Mouse (Mus musculus) NIH3T3 (cell line): ENCODE data around the gene Prdm16.

Experiments
- DNase-seq: peaks from one replicate; pipeline ENCODE4 v3.0.0-alpha.2; 2012; ENCODE audit warnings: low read depth

Gene Prdm16

DNA sequence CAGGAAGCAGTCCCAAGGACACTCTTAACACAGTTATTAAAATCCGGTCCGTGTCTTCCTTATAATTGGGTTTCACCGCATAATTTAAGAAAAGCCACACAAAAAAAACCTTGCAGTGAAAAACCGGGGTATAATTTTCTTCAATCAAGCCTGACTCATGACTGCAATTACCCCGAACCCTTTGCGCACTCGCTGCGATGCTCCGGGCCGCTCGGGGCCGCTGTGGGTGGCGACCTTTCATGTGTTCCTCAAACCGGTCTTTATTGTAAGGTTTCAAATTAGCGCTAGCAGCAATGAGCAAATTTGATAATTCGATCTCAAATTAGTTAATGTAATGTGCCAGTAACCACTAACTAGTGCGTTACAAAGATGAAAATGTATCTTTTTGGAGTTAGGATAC, 215.9 kb downstream of the Prdm16 start:
- no peak for DNase-seq

DNA sequence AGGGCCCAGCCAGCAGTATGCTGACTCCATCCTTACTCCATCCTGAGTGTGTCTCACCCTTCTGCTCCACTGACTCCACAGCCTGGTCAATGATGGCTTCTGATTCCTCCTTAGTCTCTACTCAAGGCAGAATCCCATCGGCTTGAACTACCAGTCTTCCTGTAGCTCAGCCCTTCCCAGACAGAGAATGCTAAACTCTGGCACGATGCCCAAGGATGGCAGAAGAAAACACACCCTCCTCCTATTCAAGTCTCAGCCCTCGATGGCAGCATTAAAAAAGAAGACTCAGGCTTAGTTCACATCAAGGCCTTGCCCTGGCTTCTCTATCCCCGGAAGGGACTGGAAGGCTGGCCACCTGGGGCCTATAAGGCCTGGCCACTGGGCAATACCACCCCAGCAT, 216.9 kb downstream of the Prdm16 start:
- no peak for DNase-seq

DNA sequence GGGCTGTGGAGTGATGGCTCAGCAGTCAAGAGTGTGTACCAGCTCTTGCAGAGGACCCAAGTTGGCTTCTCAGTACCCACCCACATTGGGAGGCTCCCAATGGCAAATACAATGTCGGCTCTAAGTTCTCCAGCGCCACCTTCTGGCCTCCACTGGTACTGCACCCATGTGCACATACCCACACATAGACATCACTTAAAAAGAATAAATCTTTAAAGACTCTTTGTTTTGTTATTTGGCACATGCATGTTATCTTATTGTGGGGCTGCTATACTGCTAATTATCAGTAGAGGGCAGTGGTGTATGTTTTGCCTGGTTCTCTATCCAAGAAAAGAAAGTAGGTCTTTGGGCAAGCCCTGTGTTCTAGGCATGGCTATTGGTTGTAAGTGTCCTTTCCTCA, 217.7 kb downstream of the Prdm16 start:
- peak; percentile 32 for DNase-seq

DNA sequence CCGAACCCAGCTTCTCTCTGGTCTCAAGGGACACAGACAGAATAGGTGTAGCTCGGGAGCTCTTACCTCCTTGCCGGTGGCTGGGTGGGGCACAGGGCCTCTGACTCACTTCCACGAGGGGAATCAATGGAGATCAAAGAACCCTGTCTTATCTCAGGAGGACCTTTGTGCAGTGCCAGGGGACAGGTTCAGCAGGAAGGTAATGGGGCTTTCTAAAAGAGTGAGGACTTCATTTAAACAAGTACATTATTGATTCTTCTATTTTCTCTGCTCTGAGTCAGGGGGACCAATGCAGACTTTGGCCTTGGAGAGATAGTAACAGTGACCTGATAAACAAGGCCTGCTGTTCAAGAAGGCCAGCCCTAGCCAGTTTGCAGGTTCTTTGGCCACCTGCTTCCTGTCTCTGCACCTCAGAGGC, 218.3 kb downstream of the Prdm16 start:
- no peak for DNase-seq

DNA sequence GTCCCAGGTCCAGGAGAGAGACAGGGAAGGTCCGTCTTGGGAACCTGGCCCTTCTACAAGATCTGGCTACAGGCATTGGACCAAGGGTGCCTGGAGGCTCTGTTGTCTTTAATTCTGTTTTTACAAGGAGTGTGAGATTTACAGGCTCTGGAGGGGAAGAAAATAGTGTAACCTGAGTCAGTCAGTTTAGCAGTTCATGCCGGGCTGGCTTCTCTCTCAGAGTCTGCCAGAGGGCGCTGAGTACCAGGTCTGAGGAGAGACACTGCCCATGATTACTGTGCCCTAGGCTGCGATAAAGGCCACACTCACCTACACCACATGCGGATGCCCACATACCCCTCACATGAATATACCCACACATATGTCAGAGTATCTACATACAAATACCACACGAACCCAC, 219.9 kb downstream of the Prdm16 start:
- DNase-seq, result peak; percentile 15

DNA sequence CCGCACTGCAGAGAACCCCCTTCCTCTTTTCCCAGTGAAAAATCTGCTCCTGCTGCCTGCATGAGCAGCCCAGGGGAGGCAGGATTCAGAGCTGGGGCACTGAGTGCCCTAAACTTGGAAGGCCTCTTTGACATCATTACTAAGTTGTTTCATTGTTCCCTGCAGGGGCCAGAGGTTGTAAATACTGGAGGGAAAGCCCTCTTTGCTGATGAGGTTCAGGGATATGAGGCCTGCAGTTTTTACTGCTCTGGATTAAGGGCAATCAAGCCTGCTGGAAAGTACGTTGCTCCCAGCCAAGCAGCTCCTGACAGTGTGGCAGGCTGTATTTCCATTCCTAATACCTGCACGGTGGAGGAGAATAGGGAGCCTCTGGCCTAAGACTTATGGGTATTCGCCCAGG, 221.8 kb downstream of the Prdm16 start:
- DNase-seq, result no peak

DNA sequence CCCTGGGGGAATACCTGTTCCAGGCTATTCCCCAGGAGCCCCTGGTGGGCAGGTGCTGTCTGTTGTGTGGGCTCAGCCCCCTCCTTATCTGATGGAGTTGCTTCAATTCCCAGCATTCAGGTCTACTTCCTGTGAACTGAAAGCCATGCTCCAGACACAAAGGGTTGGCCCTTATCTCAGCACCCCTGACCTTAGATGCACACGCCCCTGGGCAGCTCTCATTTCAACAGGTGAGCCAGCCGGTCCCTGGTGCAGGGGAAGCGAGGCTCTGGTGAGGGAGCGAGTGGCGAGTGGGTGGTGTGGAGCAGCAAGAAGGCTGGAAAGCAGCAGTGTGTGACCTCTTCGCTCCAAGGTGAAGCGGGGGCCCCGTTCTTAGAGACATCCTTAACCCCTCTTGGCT, 226.1 kb downstream of the Prdm16 start:
- DNase-seq, result no peak

DNA sequence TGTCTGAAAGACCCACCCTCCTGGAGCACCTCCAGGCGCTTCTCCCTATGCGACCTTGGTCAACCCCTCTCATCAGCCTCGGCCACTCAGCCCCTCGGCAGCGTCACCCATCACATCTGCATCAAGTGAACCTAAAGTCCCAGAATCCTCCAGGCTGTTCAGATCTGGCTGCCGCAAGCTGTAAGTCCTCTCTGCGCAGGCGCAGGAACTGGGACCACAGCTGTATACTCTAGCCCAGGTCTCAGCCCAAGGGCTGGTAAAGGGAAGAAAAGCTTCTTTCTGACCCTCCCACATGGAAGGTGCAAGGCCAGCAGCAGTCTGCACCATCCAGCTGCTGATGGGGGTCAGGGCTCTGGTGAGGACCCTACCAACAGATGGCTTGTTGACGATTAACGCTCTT, 226.8 kb downstream of the Prdm16 start:
- no peak for DNase-seq

DNA sequence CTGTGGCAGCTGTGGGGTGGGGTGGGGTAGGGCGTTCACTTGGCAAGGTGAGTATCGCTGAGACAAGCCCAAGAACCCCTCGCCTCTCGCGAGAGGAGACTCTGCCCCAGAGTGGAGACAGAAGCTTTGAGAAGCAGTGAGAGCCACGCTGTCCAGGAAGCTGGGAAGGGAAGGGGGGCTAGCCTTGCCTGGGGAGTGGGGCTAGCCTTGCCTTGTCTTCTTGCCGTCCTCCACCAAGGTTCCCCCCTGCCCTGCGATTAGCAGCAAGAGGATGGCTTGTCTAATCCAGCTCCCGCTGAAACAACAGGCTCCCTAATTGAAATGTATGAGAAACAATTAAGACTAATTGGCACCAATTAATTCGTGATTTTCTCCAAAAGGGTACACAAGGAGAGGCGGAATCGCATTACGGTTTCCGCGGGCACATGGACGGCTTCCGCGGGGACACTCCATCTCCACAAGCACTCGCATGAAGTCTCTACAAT, 227.4 kb downstream of the Prdm16 start:
- no peak for DNase-seq

DNA sequence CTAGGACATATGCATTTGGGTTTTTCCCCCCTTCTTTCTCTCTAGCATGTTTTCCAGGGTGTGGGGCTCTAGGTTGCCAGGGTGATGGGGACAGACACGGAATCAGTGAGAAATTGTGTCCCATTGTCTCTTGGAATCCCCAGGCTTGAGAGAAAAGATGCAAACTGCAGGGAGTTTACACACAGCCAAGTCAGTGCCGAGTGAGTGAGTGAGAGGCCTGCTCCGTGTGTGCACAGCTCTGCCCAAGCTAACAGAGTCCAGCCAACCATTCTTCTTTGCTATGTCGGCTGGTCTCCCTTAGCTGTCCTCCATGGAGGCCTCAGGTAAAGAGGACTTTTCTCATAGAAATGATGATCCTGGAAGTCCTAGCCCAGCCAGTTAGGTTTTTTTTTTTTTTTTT, 233.7 kb downstream of the Prdm16 start:
- no peak for DNase-seq

DNA sequence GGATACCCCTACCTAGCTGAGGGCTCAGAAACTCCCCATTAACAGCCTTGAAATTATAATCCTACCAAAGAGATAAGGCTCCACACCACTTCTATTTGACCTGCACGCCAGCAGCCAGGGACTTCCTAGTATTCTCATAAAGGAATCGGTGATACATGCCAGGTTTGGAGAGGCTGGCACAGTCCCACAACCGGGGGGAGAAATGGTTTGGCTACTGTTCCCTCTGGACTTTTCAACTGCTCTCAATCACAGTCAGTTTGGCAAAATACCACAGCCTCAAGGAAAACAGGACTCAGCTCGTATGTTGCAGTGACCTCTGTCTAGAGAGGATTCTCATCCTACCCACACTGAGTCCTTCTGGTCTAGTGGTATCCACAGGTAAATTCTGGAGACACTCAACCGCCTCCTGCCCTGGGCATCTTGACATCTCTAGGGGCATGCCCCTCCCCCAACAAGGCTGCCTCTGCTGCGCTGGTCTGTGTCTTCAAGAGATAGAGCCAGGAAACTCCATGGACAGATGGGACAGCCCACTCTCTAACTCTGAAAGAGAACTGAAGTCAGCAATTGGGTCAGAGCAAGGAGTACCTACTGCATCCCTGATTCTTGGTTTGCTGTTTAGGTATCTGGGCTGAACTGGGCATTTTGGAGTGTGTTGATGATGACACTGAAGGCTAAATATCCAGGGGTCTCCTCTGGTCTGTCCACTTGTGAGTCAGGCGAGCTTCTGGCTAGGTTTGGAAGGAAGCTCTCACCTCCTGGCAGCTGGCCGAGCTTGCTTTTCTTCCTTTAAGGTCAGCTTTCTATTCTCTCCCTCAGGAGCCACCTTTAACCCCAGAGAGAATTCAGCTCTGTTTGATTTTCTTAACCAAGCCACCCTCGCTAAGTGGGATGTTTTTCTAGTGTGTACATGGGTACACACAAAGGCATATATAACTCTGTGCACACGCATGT, 234.4 kb downstream of the Prdm16 start:
- no peak for DNase-seq

DNA sequence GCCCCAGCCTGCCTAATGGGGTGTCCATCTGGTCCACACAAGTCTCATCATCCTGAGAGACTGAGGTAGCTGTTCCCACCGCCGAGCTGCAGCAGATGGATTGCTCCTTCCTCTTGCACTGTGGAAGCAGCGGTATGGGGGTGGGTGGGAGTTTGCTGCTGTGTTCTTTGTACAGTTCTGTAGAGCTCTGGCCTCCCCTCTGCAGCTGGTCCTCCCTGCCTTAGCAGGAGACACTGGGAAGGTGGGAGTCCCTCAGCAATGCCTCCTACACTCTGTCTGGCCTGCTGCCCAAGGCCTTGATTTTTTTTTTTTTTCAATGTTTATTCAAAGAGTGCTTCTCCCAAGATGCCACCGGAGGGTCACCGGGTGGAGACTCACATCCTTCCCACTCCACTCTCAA, 235.3 kb downstream of the Prdm16 start:
- no peak for DNase-seq

DNA sequence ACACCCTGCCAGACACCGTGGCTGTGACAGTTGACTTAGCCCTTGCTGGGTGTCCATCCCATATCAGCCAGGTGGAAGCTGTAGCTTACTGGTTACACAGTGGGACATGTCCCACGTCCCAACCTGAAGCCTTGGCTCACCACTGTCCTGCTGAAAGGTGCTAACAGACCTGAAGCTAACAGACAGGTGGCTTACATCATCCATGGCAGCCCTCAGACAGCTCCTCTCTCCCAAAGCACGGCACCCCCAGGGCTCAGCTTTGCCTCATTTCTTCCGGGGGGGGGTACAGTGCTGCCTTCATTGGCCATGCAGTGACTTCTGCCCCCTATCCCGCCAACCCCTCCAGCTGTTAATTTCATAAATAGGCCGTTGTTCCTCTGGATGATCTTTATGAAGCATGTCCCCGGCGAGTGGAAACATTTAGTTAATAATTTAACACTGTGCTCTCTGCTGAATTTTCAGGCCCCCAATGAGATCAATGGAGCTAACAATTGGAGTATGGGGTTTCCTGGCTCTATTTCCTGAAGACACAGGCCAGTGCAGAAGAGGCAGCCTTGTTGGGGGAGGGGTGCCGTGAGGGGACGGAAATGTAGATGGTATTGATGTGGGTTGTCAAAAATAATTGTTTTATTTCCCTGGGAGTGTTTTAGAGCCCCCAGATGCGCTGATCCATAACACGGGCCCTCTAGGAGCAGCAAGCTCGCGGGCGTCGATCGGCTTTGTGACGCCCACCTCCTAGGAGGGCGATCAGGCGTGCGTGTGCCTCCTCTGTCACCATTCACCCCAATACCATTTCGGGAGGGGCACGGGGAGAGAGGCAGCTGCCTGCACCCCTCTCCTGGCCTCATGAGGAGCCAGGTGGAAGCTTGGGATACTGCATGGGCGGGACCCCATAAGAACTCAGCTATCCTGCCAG, 236.2 kb downstream of the Prdm16 start:
- no peak for DNase-seq

DNA sequence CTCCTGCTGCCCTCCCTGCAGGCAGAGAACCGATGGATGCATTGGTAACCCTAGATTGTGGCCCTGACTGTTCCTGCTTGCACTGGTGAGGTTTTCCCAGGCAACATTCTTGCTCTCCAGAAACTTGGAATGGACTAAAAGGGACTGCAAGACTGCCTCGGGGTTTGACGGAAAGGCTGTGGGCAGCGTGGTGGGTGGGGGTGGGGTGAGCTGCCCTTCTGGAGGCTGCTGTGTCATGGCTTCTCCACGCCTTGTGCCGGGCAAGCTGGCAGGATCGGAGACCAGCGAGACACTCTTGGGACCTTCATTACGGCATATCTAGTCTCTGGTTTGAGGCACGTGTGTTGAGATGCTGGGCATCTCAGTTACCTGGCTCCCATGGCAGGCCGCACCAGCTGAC, 237.0 kb downstream of the Prdm16 start:
- DNase-seq, result no peak

DNA sequence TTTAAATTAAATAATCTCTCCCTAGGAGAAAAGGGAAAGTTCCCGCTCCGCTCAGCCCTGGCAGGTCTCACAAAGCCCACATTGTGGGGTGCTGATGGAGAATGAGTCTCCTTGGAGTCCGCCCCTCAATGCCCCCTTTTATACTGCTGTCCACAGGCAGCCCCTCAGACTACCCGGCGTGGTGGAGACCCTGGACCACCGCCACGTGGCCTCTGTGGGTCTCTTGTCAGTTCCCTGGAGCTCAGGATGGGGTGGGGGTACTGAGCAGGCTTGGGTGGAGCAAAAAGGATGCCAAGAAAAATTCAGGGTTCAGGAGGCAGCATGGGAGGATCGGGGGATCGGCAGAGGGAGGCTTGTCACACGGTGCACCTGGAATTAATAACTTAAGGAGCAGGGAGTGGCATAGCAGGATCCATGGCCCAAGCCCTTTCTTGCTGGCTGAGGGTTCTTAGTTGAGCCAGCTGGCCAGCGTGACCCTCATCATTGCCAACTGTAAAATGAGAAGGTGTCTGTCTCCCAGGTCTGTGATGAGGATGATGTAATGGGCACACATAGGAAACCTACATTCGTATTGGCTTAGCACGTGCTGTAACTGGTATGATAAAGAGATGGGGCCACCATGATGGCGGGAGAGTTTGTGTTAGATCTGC, 239.9 kb downstream of the Prdm16 start:
- no peak for DNase-seq

DNA sequence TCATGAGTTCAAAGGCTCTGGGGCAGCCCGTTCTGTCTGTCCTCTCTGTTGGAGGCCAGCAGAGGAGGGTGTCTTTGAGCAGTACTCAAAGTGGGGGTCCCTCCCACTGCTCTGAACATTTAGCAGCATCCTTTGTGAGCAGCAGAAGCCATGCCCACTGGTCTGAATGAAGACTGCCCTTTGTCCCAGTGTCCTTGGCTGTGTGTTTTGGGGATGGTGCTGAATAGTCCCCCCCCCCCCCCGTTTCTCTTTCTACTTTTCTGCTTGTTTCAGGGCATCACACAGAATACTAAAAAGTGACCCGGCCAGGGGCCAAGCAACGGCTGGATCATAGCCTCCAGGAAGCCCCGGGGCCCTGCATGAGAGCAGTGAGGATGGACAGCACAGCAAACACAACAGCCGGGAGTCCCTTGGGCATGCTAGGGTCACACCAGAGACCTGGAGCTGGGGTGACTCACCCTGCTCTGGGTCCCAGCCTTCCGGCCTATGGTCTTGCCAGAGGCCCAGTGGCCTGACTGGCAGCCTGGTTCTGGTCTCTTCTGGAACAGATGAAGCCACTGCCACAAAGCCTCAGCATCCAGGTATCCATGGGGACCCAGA, 242.4 kb downstream of the Prdm16 start:
- DNase-seq, result peak; percentile 24

DNA sequence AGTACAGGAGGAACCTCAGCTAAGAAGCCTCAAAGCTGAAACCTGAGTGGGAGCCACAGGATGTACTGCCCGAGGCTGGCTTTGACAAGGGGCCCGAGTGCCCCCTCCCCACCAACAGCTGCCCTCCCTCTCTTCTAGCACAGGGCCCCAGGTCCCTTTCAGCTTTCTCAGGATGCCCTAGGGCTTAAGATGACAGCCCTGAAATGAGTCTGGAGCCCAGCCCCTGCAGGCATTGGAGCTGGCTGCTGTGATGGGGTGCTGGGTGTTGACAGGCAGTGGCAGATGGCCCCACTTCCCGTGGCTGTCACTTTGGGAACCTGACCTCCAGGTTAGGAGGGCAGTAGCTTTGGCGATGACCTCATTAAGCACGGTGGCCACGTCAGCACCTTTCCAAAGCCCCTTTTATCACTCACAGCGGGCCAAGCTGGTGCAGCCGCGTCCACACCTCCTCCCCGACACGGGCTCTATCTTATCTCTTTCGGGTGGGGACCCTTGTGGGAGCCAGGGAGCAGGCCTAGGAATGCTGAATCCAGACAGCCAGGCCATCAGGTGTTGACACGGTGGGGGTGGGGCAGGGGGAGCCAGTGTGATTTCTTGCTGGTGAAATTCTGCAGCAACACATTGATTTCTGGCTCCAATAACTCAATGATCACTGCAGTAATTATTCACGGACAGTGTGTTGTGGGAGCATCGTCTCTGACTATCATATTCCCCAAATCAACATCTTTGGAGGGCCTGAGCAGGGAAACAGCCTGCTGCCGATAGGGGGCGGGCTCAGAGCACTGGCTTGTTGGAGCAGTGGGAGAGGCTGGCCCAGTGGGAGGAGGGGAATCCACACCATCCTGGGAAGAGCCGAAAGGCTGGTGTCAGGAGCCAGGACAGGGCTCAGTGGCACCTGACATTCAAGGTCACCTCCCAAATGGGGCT, 243.2 kb downstream of the Prdm16 start:
- DNase-seq, result peak; percentile 50

DNA sequence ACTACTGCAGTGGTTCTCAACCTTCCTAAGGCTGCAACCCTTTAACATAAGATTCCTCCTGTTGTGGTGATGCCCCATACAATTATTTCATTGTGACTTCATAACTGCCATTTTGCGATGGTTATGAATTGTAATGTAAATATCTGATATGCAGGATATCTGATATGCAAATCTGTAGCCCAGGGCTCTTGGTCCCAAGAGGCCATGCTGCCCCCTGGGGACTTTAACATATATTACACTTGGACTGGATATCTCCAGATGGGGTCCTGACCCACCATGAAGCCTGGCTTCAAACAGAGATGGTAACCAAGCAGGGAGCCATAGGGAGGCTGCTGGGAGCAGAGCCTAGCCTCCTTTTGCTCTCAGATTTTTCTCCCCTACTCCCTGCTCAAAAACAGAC, 244.0 kb downstream of the Prdm16 start:
- DNase-seq, result no peak

DNA sequence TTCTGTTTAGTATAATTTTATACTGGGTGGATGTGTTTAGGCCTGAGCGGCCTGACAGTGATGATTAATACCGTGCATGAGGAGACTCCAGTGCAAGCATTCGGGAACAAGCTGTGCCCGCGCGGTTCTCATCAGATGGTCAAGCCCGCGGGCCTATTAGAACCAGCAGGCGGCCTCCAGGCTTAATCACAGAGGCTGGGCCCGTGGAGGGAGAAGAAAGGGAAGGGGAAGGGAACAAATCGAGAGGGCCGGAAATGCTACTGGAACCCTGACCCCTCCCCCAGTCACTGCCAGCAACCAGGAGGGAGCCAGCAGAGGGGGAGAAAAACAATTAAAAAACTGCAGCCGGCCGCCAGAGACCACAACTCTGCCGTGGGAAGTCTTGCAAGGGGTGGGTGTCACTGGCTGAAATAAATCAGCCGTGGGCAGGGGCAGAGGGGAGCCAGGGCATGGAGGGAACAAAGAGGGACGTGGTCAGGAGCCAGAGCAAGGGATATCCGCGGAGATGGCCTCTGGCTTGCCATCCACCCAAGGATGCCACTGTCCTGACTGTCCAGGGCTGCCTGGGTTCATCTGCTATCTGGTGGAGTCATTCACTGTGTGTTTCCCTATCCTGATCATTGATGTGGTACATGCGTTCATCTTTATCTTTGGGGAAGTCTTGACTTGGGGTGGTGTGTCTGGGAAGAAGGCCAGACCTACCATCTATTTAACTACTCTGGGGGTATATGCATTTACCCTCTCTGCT, 246.2 kb downstream of the Prdm16 start:
- DNase-seq, result no peak

DNA sequence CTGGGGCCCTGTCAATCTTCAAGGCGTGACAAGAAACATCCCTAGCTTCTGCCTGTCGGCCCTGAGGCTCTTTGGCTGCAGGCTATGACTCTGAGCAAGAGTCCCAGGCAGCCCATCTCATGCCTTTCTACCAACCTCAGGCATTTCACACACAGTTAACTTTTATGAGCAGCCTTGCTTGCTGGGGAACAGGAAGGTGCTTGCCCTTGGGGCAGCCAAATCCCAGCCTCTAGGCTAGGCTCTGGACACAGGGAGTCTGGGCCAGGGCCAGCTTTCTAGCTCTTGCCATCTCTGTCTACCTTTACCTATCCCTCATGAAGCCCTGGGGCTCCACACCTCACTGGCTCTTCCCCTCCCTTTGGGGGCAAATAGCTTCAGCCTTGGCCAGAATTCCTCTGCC, 247.0 kb downstream of the Prdm16 start:
- no peak for DNase-seq
